Mouse (Mus musculus): Measurements from ENCODE around the gene Cadm1.

Cadm1 gene

GRCm38 (mm10) chr9:47798478-47798877 is 268.5 kb downstream of the Cadm1 start:
- DNase-seq (ENCODE audit: low spot score in 2 of 2): peak; percentile 36 to 40

- no peak for DNase-seq (ENCODE audit: low spot score in 2 of 2)
These were observed 271.3 kb downstream of the Cadm1 start for GRCm38 (mm10) chr9:47801242-47801641.

- no peak for DNase-seq (ENCODE audit: low spot score in 2 of 2)
These were observed 272.6 kb downstream of the Cadm1 start for GRCm38 (mm10) chr9:47802527-47802926.

GRCm38 (mm10) chr9:47803531-47804105 is 273.6 kb downstream of the Cadm1 start:
- no peak for DNase-seq (ENCODE audit: low spot score in 2 of 2)

GRCm38 (mm10) chr9:47805658-47806057 is 275.7 kb downstream of the Cadm1 start:
- no peak for DNase-seq (ENCODE audit: low spot score in 2 of 2)

- DNase-seq (ENCODE audit: low spot score in 2 of 2): no peak
These were observed 295.7 kb downstream of the Cadm1 start for GRCm38 (mm10) chr9:47825668-47826067.

GRCm38 (mm10) chr9:47828762-47829161 is 298.8 kb downstream of the Cadm1 start:
- DNase-seq (ENCODE audit: low spot score in 2 of 2): peak in 1 of 2 experiments; percentile 46

GRCm38 (mm10) chr9:47829204-47829603 is 299.2 kb downstream of the Cadm1 start:
- no peak for DNase-seq (ENCODE audit: low spot score in 2 of 2)

GRCm38 (mm10) chr9:47829846-47830245 is 299.9 kb downstream of the Cadm1 start:
- no peak for DNase-seq (ENCODE audit: low spot score in 2 of 2)

- DNase-seq (ENCODE audit: low spot score in 2 of 2): no peak
These were observed 301.4 kb downstream of the Cadm1 start for GRCm38 (mm10) chr9:47831412-47831811.

GRCm38 (mm10) chr9:47838170-47838569 is 308.2 kb downstream of the Cadm1 start:
- no peak for DNase-seq (ENCODE audit: low spot score in 2 of 2)

- no peak for DNase-seq (ENCODE audit: low spot score in 2 of 2)
These were observed 309.1 kb downstream of the Cadm1 start for GRCm38 (mm10) chr9:47838890-47839691.

GRCm38 (mm10) chr9:47839692-47840025 is 309.7 kb downstream of the Cadm1 start:
- no peak for DNase-seq (ENCODE audit: low spot score in 2 of 2)

- DNase-seq (ENCODE audit: low spot score in 2 of 2): no peak
These were observed 313.4 kb downstream of the Cadm1 start for GRCm38 (mm10) chr9:47843328-47843727.

GRCm38 (mm10) chr9:47846275-47846674 is 316.3 kb downstream of the Cadm1 start:
- no peak for DNase-seq (ENCODE audit: low spot score in 2 of 2)

GRCm38 (mm10) chr9:47846926-47847325 is 317.0 kb downstream of the Cadm1 start:
- no peak for DNase-seq (ENCODE audit: low spot score in 2 of 2)

- DNase-seq (ENCODE audit: low spot score in 2 of 2): no peak
These were observed 317.8 kb downstream of the Cadm1 start for GRCm38 (mm10) chr9:47847797-47848196.

GRCm38 (mm10) chr9:47848745-47849144 is 318.8 kb downstream of the Cadm1 start:
- no peak for DNase-seq (ENCODE audit: low spot score in 2 of 2)

GRCm38 (mm10) chr9:47856311-47856710 is 326.3 kb downstream of the Cadm1 start:
- peak in 1 of 2 experiments; percentile 49 for DNase-seq (ENCODE audit: low spot score in 2 of 2)

GRCm38 (mm10) chr9:47857235-47857634 is 327.3 kb downstream of the Cadm1 start:
- no peak for DNase-seq (ENCODE audit: low spot score in 2 of 2)

GRCm38 (mm10) chr9:47858134-47858533 is 328.2 kb downstream of the Cadm1 start:
- no peak for DNase-seq (ENCODE audit: low spot score in 2 of 2)

- no peak for DNase-seq (ENCODE audit: low spot score in 2 of 2)
These were observed 328.9 kb downstream of the Cadm1 start for GRCm38 (mm10) chr9:47858778-47859395.

GRCm38 (mm10) chr9:47860994-47861393 is 331.0 kb downstream of the Cadm1 start:
- DNase-seq (ENCODE audit: low spot score in 2 of 2): no peak

Measured in right cerebral cortex, postnatal 10 days (tissue).